Mouse (Mus musculus) heart, postnatal 14 days (tissue): ENCODE data around the gene Tuba1a. TPM values are rescaled to one million over a fixed set of nuclear protein-coding genes. Genes with fewer than 3 reads are reported as not detected.
"Not testable (repeated sequence)": the region's sequence is repeated elsewhere in the genome, so short reads cannot be mapped to it uniquely, and the experiment has no call there.

Source experiments
- DNase-seq, 2 experiments: peaks; one replicate each; pipeline ENCODE4 v3.0.0; 2021 to 2022
- intact Hi-C: fragments of 180-260 bp; cut with DNase I; formaldehyde crosslinking; loops from one replicate; pipeline ENCODE4 v1.15.1; 2025
- total RNA-seq, 2 experiments: library from RNA; stranded (reverse); gene quantifications; 2 replicates each; pipeline ENCODE4 v1.2.3; 2021

The Tuba1a gene
- total RNA-seq, 2 experiments from 2014 or later, result 116 to 154 TPM

DNA sequence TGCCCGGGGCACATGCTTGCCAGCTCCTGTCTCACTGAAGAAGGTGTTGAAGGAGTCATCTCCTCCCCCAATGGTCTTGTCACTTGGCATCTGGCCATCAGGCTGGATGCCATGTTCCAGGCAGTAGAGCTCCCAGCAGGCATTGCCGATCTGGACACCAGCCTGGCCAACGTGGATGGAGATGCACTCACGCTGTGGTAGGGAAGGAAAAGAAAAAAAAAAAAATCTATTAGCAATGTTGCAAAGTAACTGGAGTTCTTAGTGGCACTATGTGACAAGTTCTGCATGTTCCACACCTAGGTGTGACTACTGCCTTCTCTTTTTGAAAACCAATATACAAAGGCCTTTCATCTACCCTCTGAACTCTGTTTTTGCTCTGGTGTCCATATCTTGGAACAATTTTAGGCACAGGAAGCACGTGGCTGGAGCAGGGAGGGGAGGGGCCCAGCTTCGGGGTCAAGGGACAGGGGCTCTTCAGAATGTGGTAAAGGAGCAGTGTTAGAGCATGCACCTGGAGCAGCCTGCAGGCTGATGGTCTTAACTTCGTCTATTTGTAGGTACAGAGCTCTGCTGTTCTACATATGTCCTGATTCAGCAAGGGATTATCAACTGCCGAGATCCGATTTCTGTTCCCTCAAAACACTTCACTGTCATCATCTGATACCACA is 20.4 kb downstream of the Tuba1a start:
- intact Hi-C loops, result not testable (repeated sequence)

DNA sequence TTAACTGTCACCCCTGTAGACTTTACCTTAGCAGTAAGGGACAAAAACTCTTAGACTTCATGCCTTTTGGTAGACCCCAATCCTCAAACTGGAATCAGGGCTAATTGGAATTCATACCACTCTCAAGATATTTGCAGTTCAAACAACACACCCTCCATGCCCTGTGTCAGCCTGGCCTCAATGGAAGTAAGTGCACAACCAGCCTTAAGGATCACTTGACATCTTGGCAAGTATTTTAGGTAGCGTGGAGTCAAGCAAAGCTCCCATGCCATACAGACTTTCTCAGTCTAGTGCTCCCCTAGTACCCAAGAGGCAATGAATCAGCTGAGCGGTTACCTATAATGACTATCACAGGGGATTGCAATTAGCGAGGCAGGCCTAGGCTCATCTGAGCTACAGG is 22.5 kb downstream of the Tuba1a start:
- intact Hi-C loops, result no loop called here
- DNase-seq, result no peak

More for the DNA sequence above, 20.4 kb downstream of the Tuba1a start:
- not testable (repeated sequence) for DNase-seq

DNA sequence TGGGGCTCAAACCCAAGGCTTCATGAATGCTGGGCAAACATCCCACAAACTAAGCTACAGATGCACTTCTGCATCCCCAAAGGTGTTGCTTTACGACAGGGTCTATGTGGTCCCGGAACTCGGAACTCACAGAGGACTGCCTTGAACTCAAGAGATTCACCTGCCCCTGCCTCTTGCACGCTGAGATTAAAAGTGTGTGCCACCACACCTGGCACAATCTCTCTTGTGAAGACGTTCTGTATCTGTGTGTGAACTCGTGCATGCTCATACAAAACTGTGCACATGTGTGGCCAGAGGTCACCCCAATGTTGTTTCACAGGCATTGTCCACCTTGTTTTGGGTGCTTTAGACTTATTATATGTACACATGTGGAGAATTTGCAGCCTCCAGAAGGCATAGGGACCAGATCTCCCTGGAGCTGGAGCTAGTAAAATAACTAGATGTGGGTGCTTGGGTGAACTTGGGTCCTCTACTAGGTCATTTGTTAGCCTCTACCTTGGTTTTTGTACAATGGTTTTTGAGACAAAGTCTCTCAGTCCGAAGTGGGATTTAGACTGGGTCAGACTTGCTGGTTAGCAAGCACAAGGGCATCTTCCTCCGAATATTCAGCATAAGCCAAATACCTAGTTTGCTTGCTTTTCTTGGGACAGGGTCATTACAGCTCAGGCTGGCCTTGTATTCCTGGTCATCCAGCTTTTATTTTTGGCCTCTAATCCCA is 23.3 kb downstream of the Tuba1a start:
- intact Hi-C loops, result no loop called here
- DNase-seq, result no peak

DNA sequence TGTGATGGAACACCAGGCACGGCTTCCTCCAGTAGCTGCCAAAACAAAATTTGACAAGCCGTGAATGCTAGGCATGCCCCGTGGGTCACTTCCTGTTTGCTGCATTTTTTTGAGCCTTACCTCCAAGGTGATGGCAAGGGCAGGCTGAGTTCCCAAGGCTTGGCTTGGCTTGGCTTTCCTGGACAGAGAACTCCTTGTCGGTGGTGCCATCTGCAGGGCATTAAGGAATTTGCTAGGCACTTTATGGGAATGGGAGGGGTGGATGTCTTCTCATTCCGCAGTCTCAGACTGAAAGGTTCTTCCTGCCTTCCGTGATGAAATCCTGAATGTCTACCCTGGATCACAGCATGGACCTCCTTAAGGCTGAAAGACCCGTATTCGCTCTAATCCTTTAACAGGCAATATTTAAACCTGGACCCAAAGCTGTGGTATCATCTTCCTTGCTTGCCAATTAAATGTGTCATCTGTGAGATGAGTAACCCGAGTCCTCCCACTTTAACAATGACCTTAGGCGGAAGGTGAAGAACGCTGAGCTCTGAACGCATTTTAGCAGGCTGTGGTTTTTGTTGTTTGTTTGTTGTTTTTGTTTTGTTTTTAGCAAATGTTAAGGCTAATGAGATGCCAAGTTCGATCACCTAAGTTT is 24.8 kb downstream of the Tuba1a start:
- intact Hi-C loops, result loop anchor here (1.0 to 2.0 kb wide), 3 partner anchors 36 to 66 kb away; no protein-coding TSS in a partner anchor
- peak; percentile 66 to 79 for DNase-seq

DNA sequence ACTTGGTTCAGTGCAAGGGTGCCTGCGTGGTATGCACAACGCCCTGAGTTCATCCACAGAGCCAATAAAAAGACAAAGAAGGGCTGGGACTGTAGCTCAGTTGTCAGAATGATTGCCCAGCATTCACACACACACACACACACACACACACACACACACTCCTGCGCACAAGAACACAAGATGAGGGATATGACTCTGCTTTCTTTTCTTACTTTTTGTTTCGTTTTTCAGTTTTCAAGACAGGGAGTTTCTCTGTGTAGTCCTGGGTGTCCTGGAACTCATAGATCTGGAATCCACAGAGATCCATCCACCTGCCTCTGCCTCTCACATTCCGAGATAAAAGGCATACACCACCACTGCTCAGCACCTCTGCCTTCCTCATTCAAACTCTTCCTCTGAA is 25.9 kb downstream of the Tuba1a start:
- intact Hi-C loops, result no loop called here
- DNase-seq, result no peak

DNA sequence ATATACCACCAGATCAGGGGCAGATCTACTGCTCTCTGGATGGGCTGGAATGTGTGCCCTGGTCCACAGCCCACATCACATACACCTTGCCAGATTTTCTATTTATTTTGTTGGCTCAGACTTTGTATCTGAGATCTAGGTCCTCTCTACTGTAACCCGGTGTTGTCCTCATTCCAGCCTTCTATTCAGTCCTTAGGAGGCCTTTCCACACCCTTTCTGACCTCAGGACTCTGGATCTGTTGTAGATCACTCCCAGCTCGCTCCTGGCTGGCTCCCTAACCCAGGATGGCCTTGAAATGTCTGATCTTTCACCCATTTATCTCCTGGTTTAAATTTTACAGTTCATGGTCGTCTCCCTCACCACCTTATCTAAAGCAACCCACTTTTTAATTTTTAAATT is 28.8 kb downstream of the Tuba1a start:
- DNase-seq, result no peak
- intact Hi-C loops, result loop anchor here (2.0 kb wide), 1 partner anchor 18 kb away; no protein-coding TSS in a partner anchor

DNA sequence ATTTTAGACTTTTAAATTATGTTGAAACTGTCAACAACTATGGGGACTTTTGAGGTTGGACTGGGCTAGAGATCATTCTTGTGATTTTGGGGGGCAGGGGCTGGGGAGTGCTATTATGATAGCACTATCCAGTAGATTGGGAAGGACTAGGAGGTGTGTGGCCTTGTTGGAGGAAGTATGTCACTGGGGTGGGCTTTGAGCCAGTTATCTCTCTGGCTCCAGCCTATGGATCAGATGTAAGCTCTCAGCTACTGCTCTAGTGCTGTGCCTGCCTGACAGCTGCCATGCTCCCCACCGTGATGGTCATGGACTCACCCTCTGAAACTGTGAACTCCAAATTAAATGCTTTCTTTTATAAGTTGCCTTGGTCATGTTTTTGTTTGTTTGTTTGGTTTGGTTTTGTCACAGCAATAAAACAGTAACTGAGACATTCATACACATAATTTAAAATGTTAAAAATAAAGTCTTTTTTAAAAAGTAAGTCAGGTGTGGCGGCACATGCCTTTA is 30.4 kb downstream of the Tuba1a start:
- intact Hi-C loops, result no loop called here
- DNase-seq, result no peak

- intact Hi-C loops, result no loop called here
Observed at GRCm38 (mm10) chr15:98922581-98922980, 30.9 kb downstream of the Tuba1a start.

GRCm38 (mm10) chr15:98921510-98921909 is 32.0 kb downstream of the Tuba1a start:
- intact Hi-C loops, result no loop called here
- no peak for DNase-seq

More at GRCm38 (mm10) chr15:98922581-98922980, 30.9 kb downstream of the Tuba1a start:
- DNase-seq, result no peak

- intact Hi-C loops, DNase-seq: not testable (repeated sequence)
Observed at GRCm38 (mm10) chr15:98918499-98918895, 35.0 kb downstream of the Tuba1a start.

GRCm38 (mm10) chr15:98917538-98918498 is 35.7 kb downstream of the Tuba1a start, which contains the start of gene Lmbr1l:
Gene Lmbr1l (minus strand): TSS chr15:98918231.
- peak; percentile 98 to 99 for DNase-seq
- intact Hi-C loops, result no loop called here

DNA sequence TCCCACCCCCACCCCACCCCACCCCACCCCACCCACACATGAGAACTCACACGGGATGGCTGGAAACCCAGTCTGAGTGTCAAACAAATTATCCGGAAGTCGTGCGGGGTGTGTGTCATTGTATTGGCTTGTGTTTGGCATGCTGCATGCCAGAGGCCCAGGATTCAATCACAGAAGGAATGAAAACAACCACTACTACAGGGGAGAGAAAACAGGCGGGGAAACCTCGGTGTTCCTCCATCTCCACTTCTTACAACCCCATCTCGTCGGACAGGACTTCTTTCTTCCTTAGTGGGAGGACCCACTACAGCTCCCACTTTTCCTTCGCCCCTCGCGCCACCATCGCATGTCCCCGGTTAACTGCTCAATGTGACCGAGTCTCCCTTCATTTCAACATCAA is 36.4 kb downstream of the Tuba1a start:
- intact Hi-C loops, result no loop called here
- no peak for DNase-seq

DNA sequence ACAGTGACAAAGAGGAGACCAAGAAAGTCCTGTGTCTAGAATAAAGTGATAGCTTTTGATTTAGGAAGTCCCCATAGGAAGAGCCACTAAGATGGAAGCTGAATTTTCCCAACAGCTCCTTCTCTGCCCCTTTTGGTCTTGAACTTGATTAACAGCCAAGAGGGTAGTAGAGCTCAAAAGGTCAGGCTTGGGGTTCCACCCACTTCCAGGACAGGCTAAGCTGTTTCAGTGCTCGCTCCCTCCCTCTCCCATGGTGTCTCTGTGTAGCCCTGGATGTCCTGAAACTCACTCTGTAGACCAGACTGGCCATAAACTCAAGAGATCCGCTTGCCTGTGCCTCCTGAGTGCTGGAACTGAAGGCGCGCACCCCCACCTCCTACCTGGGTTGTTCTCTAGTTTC is 37.5 kb downstream of the Tuba1a start:
- DNase-seq, result no peak
- intact Hi-C loops, result no loop called here

GRCm38 (mm10) chr15:98914903-98915302 is 38.6 kb downstream of the Tuba1a start:
- no peak for DNase-seq
- intact Hi-C loops, result no loop called here

DNA sequence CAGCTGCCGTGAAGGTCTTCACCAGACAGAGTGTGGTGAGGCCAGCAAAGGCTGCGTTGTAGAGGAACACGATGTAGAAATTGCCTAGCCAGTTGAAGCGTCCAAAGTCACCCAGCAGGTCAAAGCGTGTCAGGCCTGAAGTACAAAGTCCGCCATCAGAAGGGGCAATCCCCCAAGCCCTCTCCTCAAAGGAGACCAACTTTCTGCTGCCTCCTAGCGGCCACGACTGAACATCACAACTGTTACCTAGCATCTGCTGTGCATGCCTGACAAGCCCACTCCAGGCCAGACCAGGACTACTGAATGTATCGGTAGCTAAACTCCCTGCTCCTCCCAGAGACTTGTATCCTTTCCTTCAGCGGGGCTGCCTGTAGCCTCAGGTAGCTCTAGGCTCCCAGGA is 48.8 kb downstream of the Tuba1a start:
- intact Hi-C loops, result no loop called here
- DNase-seq, result peak; percentile 42 to 55

- intact Hi-C loops, result loop anchor here (2.0 kb wide), 1 partner anchor 26 kb away; no protein-coding TSS in a partner anchor
- DNase-seq, result no peak
Observed at GRCm38 (mm10) chr15:98902600-98902999, 50.9 kb downstream of the Tuba1a start.

DNA sequence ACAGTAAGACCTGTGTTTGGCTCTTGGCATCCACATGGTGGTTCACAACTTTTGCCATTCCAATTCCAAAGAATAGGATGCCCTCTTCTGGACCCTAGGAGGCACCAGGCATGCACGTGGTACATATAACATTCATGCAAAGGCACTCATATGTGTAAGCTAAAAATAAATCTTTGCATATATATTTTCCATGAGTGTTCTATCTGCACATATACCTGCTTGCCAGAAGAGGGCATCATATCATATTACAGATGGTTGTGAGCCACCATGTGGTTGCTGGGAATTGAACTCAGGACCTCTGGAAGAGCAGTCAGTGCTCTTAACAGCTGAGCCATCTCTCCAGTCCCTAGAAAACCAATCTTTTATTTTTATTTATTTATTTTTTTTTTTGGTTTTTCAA is 52.0 kb downstream of the Tuba1a start:
- DNase-seq, result no peak
- intact Hi-C loops, result no loop called here
